Mouse (Mus musculus): Measurements from ENCODE around the gene Lgr6.

DNA sequence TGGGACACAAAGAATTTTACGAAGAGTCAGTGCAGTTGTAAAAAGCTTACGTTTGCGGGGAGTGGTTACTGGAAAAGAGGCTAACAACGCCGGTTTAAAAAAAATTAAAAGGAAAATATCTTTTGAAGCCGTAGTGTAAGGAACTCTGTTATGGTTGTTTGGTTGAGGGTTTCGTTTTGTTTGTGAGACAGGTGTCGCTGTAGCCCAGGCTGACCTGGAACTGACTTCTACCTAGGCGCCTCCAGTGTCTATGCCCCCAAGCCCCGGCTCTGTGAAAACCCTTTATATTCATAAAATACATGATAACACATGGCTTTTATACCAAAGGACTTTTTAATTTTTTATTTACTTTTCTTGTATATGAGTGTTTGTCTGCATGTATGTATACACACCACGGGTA lies 142.3 kb downstream of the Lgr6 start:
- TF ChIP-seq CTCF (IDR thresholded peaks at IDR 0.05; ENCODE audit: borderline replicate concordance, extremely low read depth, insufficient read depth, insufficient read length) (no peak), POLR2A (IDR thresholded peaks at IDR 0.05; ENCODE audit: borderline replicate concordance, extremely low read depth, insufficient read depth, insufficient read length, poor library complexity, severe bottlenecking) (no peak)

Measured in brain, embryonic 14.5 days (tissue).